Mouse (Mus musculus): ENCODE results near the gene Ccer2. TPM values are rescaled to one million over a fixed set of nuclear protein-coding genes. Genes with fewer than 3 reads are reported as not detected.

Gene Ccer2
- polyA plus RNA-seq, 1 experiment from 2014 or later: not detected

DNA sequence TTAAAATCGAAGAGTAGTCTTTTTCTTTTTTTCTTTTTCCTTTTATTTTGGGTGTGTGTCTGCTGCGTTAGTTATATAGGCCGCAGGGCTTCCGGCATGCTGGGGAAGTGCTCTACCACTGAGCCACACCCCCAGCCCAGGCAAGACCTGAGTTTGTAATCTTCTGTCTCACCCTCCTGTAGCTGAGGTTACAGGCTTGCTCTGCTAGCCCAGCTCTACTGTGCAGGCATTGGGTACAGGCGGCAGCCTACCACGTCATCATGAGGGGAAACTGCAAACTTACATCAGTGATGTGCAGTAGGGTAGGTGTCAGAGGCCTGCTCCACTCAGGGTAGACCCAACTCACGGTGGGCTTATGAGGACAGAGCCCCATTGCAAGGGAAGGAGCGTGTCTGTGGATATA lies 25.3 kb downstream of the Ccer2 start:
- no peak overlapping the region for H3K9ac ChIP-seq (replicated peaks; ENCODE audit: low read depth)
- DNase-seq (ENCODE audit: low spot score) (no peak), ATAC-seq (no peak)
- TF ChIP-seq CTCF (IDR thresholded peaks at IDR 0.05) (no peak), EP300 (IDR thresholded peaks at IDR 0.05) (no peak)
- H3K4me3 ChIP-seq (ENCODE audit: low read depth, low read length): no peak overlapping the region
- H3K27ac ChIP-seq (ENCODE audit: low read length): no peak overlapping the region
- WGBS: 85% methylated on average over 8 of the region's 8 CpGs
- no peak overlapping the region for H3K4me2 ChIP-seq (replicated peaks; ENCODE audit: low read depth, low read length)
- no peaks in the 10 kb centered on the region for H3K27me3 ChIP-seq (replicated peaks; ENCODE audit: insufficient read depth, low read length)
- H3K36me3 ChIP-seq (ENCODE audit: insufficient read depth, low read length): no peaks in the 10 kb centered on the region; the same call in none of the 2 replicates
- no peaks in the 10 kb centered on the region for H3K9me3 ChIP-seq (ENCODE audit: low read length)
- no peaks in the 10 kb centered on the region for H3K4me1 ChIP-seq (ENCODE audit: insufficient read depth, low read depth, low read length)

DNA sequence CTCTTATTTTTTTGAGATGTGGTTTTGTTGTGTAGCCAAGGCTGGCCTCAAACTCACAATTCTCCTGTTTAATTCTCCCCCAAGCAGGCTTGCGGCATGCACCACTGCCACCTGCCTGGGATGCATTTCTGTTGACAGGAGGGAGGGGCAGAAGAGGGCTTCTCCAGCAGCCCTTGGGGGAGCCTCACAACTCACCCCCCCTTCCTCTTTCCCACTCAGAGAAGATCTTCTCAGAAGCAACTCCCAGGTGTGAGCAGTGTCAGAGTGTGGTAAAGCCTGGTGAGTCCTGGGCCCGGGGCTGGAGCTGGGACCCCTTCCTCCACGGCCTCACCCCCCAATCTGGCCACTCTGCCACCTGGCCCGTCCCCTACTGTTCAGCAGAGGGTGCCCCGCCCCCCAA lies 29.2 kb downstream of the Ccer2 start:
- no peak for ATAC-seq

DNA sequence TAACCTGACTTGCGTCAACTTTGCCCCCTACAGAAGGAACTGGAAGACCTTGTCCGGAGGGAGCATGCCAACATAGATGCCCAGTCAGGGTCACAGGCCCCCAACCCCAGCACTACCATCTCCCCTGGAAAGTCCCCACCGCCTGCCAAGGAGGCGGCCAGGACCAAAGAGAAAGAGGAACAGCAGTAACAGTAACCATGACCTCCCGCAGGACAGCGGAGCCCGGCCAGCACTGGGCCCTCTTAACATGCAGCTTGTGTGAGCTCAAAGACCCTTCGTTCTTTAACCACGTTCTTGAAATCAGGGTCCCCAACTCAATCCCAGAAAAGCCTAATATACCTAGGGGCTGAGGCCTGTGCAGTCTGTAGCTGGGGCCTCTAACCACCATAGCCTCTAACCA lies 31.9 kb downstream of the Ccer2 start:
- Histone ChIP-seq H3K36me3 (ENCODE audit: insufficient read depth, low read length) (peaks cover 5% of the 10 kb centered on the region), H3K9me3 (ENCODE audit: low read length) (no peaks in the 10 kb centered on the region), H3K4me1 (ENCODE audit: insufficient read depth, low read depth, low read length) (no peaks in the 10 kb centered on the region), H3K27me3 (replicated peaks; ENCODE audit: insufficient read depth, low read length) (no peaks in the 10 kb centered on the region), H3K4me3 (ENCODE audit: low read depth, low read length) (no peak overlapping the region), H3K27ac (ENCODE audit: low read length) (no peak overlapping the region), H3K4me2 (replicated peaks; ENCODE audit: low read depth, low read length) (no peak overlapping the region), H3K9ac (replicated peaks; ENCODE audit: low read depth) (no peak overlapping the region)
- ATAC-seq (no peak), DNase-seq (ENCODE audit: low spot score) (no peak)
- 91% methylated on average over 9 of the region's 9 CpGs for WGBS
- no peak for TF ChIP-seq EP300 (IDR thresholded peaks at IDR 0.05)
- TF ChIP-seq CTCF (IDR thresholded peaks at IDR 0.05): no peak

More for the DNA sequence above, 29.2 kb downstream of the Ccer2 start:
- H3K27ac ChIP-seq (ENCODE audit: low read length): no peak overlapping the region
- no peak overlapping the region for H3K4me2 ChIP-seq (replicated peaks; ENCODE audit: low read depth, low read length)
- no peak overlapping the region for H3K4me3 ChIP-seq (ENCODE audit: low read depth, low read length)
- H3K9ac ChIP-seq (replicated peaks; ENCODE audit: low read depth): no peak overlapping the region
- H3K9me3 ChIP-seq (ENCODE audit: low read length): no peaks in the 10 kb centered on the region
- H3K27me3 ChIP-seq (replicated peaks; ENCODE audit: insufficient read depth, low read length): no peaks in the 10 kb centered on the region
- H3K4me1 ChIP-seq (ENCODE audit: insufficient read depth, low read depth, low read length): no peaks in the 10 kb centered on the region
- WGBS: 78% methylated on average over 4 of the region's 5 CpGs
- H3K36me3 ChIP-seq (ENCODE audit: insufficient read depth, low read length): peaks cover 5% of the 10 kb centered on the region
- TF ChIP-seq CTCF (IDR thresholded peaks at IDR 0.05): no peak
- no peak for TF ChIP-seq EP300 (IDR thresholded peaks at IDR 0.05)
- DNase-seq (ENCODE audit: low spot score): no peak

- WGBS: 60% methylated on average over 5 of the region's 5 CpGs
- no peak within 1 kb of the TSS for H3K4me3 ChIP-seq (ENCODE audit: low read depth, low read length)
- TF ChIP-seq EP300 (IDR thresholded peaks at IDR 0.05): no peak
- TF ChIP-seq CTCF (IDR thresholded peaks at IDR 0.05): no peak
These were observed 32.6 kb downstream of the Ccer2 start, which contains the start of gene Rinl for GRCm38 (mm10) chr7:28788307-28789195. Gene Rinl, plus strand, starts transcription at chr7:28788969.

GRCm38 (mm10) chr7:28789235-28789634 lies 33.3 kb downstream of the Ccer2 start:
- no peaks in the 10 kb centered on the region for H3K27me3 ChIP-seq (replicated peaks; ENCODE audit: insufficient read depth, low read length)
- ATAC-seq: no peak
- H3K9me3 ChIP-seq (ENCODE audit: low read length): no peaks in the 10 kb centered on the region
- H3K9ac ChIP-seq (replicated peaks; ENCODE audit: low read depth): no peak overlapping the region
- peaks cover 5% of the 10 kb centered on the region for H3K36me3 ChIP-seq (ENCODE audit: insufficient read depth, low read length)
- no peak overlapping the region for H3K27ac ChIP-seq (ENCODE audit: low read length)
- H3K4me1 ChIP-seq (ENCODE audit: insufficient read depth, low read depth, low read length): no peaks in the 10 kb centered on the region
- TF ChIP-seq CTCF (IDR thresholded peaks at IDR 0.05): no peak
- no peak for TF ChIP-seq EP300 (IDR thresholded peaks at IDR 0.05)
- DNase-seq (ENCODE audit: low spot score): no peak
- 0 out of 2 replicates have a peak overlapping the region, but pooled peaks have one; percentile 3 for H3K4me2 ChIP-seq (replicated peaks; ENCODE audit: low read depth, low read length)
- WGBS: 72% methylated on average over 3 of the region's 3 CpGs
- H3K4me3 ChIP-seq (ENCODE audit: low read depth, low read length): no peak overlapping the region

More at GRCm38 (mm10) chr7:28788307-28789195, 32.6 kb downstream of the Ccer2 start, which contains the start of gene Rinl:
- H3K9ac ChIP-seq (replicated peaks; ENCODE audit: low read depth): no peak within 1 kb of the TSS
- no peak within 1 kb of the TSS for H3K27ac ChIP-seq (ENCODE audit: low read length)
- ATAC-seq (no peak), DNase-seq (ENCODE audit: low spot score) (no peak)
- no peaks in the 10 kb centered on the region for H3K9me3 ChIP-seq (ENCODE audit: low read length)
- H3K4me1 ChIP-seq (ENCODE audit: insufficient read depth, low read depth, low read length): no peaks in the 10 kb centered on the region
- 0 out of 2 replicates have a peak within 1 kb of the TSS, but pooled peaks have one; percentile 3 for H3K4me2 ChIP-seq (replicated peaks; ENCODE audit: low read depth, low read length)
- peaks cover 5% of the 10 kb centered on the region for H3K36me3 ChIP-seq (ENCODE audit: insufficient read depth, low read length)
- no peaks in the 10 kb centered on the region for H3K27me3 ChIP-seq (replicated peaks; ENCODE audit: insufficient read depth, low read length)

DNA sequence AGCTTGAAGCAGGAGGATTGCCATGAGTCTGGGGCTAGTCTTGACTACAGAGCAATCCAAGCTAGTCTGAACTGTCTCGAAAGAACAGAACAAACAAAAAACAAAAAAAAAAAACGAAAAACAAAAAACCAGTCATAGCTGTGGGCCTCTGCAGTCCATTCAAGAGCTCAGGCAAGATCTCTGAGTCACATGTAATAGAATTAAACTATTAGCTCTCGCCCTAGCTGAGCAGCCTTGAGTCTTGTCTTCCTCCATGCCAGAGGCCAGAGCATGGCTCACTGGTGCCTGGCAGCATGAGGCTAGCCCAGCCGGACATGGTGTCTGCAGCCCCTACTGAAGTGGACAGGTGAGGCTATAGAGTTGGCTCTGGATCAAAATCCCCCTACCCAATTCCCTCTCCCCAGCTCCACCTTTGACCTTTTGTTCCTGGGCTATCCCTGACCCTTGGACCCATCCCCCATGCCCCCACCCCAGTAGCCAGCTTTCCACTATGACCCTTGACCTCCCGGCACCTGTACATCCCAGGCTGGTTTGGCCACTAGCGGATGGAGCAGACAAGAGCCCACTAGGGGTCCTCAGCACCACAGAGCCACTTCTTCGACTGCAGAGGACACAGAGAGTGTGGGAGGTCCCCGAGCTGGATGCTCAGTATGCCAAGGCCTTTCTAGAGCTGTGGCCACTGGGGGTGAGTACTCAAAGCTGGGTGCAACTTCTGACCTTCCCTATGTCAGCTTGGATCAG lies 34.3 kb downstream of the Ccer2 start:
- ATAC-seq (peak; percentile 47), DNase-seq (ENCODE audit: low spot score) (no peak)
- Histone ChIP-seq H3K27ac (ENCODE audit: low read length) (no peak overlapping the region), H3K36me3 (ENCODE audit: insufficient read depth, low read length) (peaks cover 5% of the 10 kb centered on the region; the same call in 1 of the 2 replicates), H3K4me2 (replicated peaks; ENCODE audit: low read depth, low read length) (no peak overlapping the region), H3K9me3 (ENCODE audit: low read length) (no peaks in the 10 kb centered on the region), H3K4me1 (ENCODE audit: insufficient read depth, low read depth, low read length) (no peaks in the 10 kb centered on the region), H3K9ac (replicated peaks; ENCODE audit: low read depth) (no peak overlapping the region), H3K4me3 (ENCODE audit: low read depth, low read length) (no peak overlapping the region), H3K27me3 (replicated peaks; ENCODE audit: insufficient read depth, low read length) (no peaks in the 10 kb centered on the region)
- 54% methylated on average over 8 of the region's 8 CpGs for WGBS
- TF ChIP-seq CTCF (IDR thresholded peaks at IDR 0.05) (peak; percentile 56), EP300 (IDR thresholded peaks at IDR 0.05) (no peak)
